Mouse (Mus musculus) bone marrow macrophage, adult 2 months (primary cell): Measurements from ENCODE around the gene 1700010I14Rik.

Source experiments
- CTCF ChIP-seq: IDR thresholded peaks from 2 replicates; pipeline ENCODE4 v1.5.1; 2012; ENCODE audit warnings: low read depth, mild to moderate bottlenecking, low read length, moderate library complexity
- POLR2A ChIP-seq: IDR thresholded peaks from 2 replicates; pipeline ENCODE4 v1.6.1; 2012; ENCODE audit warnings: mild to moderate bottlenecking, low read depth, low read length, borderline replicate concordance

DNA sequence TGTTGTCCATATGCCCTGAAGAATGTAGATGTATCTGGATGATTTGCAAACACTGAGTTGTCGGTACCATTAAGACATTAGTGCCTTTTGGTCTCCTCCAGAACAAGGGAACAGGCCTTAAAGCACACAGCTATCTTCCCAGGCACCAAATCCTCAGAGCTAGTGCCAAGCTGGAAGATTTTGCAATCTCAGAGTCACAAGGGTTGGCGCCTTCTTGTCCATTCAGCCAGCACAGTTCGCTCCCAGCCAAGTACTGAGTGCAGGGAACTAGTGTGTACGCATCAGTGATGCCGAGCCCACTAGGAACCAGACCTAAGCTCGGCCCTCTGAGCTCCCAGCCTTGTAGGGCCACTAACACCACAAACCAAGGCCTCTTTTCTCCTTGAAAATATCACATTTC is 23.0 kb upstream of the 1700010I14Rik start:
- TF ChIP-seq CTCF (no peak), POLR2A (no peak)
